Mouse (Mus musculus) midbrain, embryonic 10.5 days (tissue): Measurements from ENCODE around the gene Col24a1. TPM values are rescaled to one million over a fixed set of nuclear protein-coding genes. Genes with fewer than 3 reads are reported as not detected.
"Not testable (repeated sequence)": the region's sequence is repeated elsewhere in the genome, so short reads cannot be mapped to it uniquely, and the experiment has no call there.

ENCODE experiments used
- DNase-seq: peaks from one replicate; pipeline ENCODE4 v3.0.0-alpha.2; 2017; ENCODE audit warnings: low spot score
- H3K27ac ChIP-seq: fragments of 300-500 bp; sonication (generic); replicated peaks from 2 replicates; pipeline ENCODE4 v1.5.1; 2016; ENCODE audit warnings: mild to moderate bottlenecking
- H3K27me3 ChIP-seq: fragments of 300-500 bp; sonication (generic); 2 replicates; pipeline ENCODE4 v1.6.1; 2016; ENCODE audit warnings: low read depth, mild to moderate bottlenecking; ENCODE audit not compliant: poor library complexity, severe bottlenecking
- H3K36me3 ChIP-seq: fragments of 300-500 bp; sonication (generic); 2 replicates; pipeline ENCODE4 v1.6.1; 2016; ENCODE audit warnings: mild to moderate bottlenecking, moderate library complexity
- H3K4me1 ChIP-seq: fragments of 300-500 bp; sonication (generic); 2 replicates; pipeline ENCODE4 v1.6.1; 2016
- H3K4me3 ChIP-seq: fragments of 300-500 bp; sonication (generic); 2 replicates; pipeline ENCODE4 v1.5.1; 2016; ENCODE audit warnings: mild to moderate bottlenecking, moderate library complexity
- H3K9me3 ChIP-seq: fragments of 300-500 bp; sonication (generic); replicated peaks from 2 replicates; pipeline ENCODE4 v1.6.1; 2016; ENCODE audit warnings: mild to moderate bottlenecking
- WGBS: fragments of 180-500 bp; shearing (Covaris S2); methylation state at CpG from one replicate; pipeline ENCODE4 v1.1.7; 2016; 5-methylcytosine and 5-hydroxymethylcytosine counted together
- polyA plus RNA-seq: library from polyadenylated mRNA; unstranded; fragments of >200 nt; fragmentation: Nextera tagmentation; extraction: Ambion mirVana; gene quantifications from 2 replicates; pipeline ENCODE4 v1.2.1, GENCODE M21; 2016

The Col24a1 gene
- polyA plus RNA-seq, 1 experiment from 2014 or later, result 0.75 TPM

- 88% methylated on average over 7 of the region's 7 CpGs for WGBS
- Histone ChIP-seq H3K4me3 (no peak overlapping the region), H3K27ac (no peak overlapping the region), H3K9me3 (no peaks in the 10 kb centered on the region), H3K4me1 (peaks cover 6% of the 10 kb centered on the region), H3K27me3 (no peaks in the 10 kb centered on the region), H3K36me3 (no peaks in the 10 kb centered on the region)
- DNase-seq, result no peak
Measured at GRCm38 (mm10) chr3:145438352-145438751, 146.1 kb downstream of the Col24a1 start.

DNA sequence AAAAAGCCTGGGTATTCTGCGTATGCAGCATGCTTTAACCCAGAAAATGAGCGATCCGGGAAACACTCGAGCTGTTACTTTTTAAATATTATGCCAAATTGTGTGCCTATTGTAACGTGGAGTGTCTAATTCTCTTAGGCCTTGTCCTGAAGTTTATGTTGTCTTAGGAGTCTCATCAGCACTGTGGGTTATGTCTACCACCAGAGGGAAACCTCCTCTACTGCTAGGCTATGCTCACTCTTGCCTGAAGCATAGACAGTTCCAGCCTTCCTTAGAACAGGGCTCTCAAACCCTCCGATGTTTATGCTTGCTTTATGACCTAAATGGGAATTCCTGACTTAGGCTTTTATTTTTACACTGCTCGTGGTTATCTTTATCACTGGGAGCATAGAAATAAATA is 146.8 kb downstream of the Col24a1 start:
- no peaks in the 10 kb centered on the region for H3K27me3 ChIP-seq
- H3K36me3 ChIP-seq, result no peaks in the 10 kb centered on the region
- DNase-seq, result no peak
- H3K27ac ChIP-seq, result no peak overlapping the region
- H3K4me1 ChIP-seq, result peaks cover 10% of the 10 kb centered on the region
- H3K9me3 ChIP-seq, result no peaks in the 10 kb centered on the region
- H3K4me3 ChIP-seq, result no peak overlapping the region
- WGBS, result 90% methylated on average over 7 of the region's 7 CpGs

DNA sequence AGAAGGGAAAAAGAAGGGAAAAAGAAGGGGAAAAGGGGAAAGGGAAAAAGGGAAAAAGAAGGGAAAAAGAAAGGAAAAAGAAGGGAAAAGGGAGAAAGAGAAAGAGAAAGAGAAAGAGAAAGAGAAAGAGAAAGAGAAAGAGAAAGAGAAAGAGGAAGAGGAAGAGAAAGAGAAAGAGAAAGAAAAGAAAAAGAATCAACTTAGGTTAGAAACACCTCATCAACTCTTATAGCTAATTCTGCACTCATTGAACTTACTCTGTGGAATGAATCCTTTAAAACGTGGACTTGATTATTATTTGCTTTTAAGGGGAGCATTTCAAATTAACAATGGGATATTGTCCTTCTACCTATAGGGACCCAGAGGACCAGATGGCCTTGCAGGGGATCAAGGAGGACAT is 148.7 kb downstream of the Col24a1 start:
- 0 out of 2 replicates have a peak, but pooled peaks cover 3% of the 10 kb centered on the region for H3K9me3 ChIP-seq
- peaks cover 10% of the 10 kb centered on the region for H3K4me1 ChIP-seq
- no peak overlapping the region for H3K27ac ChIP-seq
- H3K27me3 ChIP-seq, result no peaks in the 10 kb centered on the region
- DNase-seq, result no peak
- no peaks in the 10 kb centered on the region for H3K36me3 ChIP-seq
- H3K4me3 ChIP-seq, result no peak overlapping the region
- WGBS, result 71% methylated on average over 1 of the region's 1 CpGs

GRCm38 (mm10) chr3:145442268-145442667 is 150.0 kb downstream of the Col24a1 start:
- no peaks in the 10 kb centered on the region for H3K36me3 ChIP-seq
- H3K27ac ChIP-seq, result no peak overlapping the region
- no peaks in the 10 kb centered on the region for H3K27me3 ChIP-seq
- DNase-seq, result peak; percentile 26
- WGBS, result 85% methylated on average over 1 of the region's 1 CpGs
- no peak overlapping the region for H3K4me3 ChIP-seq
- 0 out of 2 replicates have a peak, but pooled peaks cover 3% of the 10 kb centered on the region for H3K9me3 ChIP-seq
- peaks cover 10% of the 10 kb centered on the region for H3K4me1 ChIP-seq

- H3K4me3 ChIP-seq, DNase-seq, H3K36me3 ChIP-seq, H3K4me1 ChIP-seq, H3K9me3 ChIP-seq, H3K27me3 ChIP-seq, H3K27ac ChIP-seq: not testable (repeated sequence)
- WGBS, result 56% methylated on average over 6 of the region's 6 CpGs
Measured at GRCm38 (mm10) chr3:145443167-145443566, 150.9 kb downstream of the Col24a1 start.

DNA sequence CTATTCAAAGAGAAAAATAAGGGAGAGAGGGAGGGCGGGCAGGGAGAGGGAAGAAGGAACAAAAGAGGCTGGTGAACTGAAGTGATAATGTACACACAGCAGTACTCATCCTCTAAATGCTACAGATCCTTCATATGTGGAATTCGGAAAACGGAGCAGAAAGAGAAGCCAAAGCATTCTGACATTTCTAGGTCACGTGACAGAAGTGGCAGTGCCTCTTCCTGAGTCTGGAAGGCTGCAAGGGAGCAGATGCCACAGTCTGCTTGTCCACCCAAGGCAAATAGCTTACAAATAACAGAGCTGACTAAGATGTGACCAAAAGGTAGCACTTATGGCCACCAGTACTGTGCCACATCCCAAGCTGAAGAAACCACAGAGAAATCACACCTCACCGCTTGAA is 164.8 kb downstream of the Col24a1 start:
- H3K36me3 ChIP-seq, result no peaks in the 10 kb centered on the region
- 71% methylated on average over 5 of the region's 5 CpGs for WGBS

DNA sequence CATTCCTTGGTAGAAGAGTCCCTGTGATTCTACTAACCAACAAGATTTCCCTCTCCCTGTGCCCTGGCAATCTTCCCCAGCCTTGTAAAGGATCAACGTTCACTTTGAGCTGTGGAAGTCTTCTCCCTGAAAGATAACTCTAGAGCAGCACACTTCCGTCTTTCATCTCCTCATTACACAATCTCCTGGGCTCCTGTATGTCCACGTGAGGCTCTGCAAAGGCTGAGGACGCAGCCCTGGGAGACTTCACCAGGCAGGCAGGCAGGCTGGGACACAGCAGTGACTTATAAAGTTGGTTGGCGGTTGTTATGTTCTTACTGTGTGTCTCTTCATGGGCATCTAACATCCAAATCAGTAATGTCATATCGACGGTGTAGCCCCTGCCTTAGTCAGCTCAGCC is 170.1 kb downstream of the Col24a1 start:
- H3K27ac ChIP-seq, result no peak overlapping the region
- no peaks in the 10 kb centered on the region for H3K27me3 ChIP-seq
- DNase-seq, result no peak
- H3K4me1 ChIP-seq, result no peaks in the 10 kb centered on the region
- WGBS, result 83% methylated on average over 7 of the region's 7 CpGs
- no peaks in the 10 kb centered on the region for H3K9me3 ChIP-seq
- no peaks in the 10 kb centered on the region for H3K36me3 ChIP-seq
- H3K4me3 ChIP-seq, result no peak overlapping the region

More for the DNA sequence above, 164.8 kb downstream of the Col24a1 start:
- Histone ChIP-seq H3K9me3 (no peaks in the 10 kb centered on the region), H3K4me1 (peaks cover 6% of the 10 kb centered on the region; the same call in 1 of the 2 replicates), H3K4me3 (no peak overlapping the region), H3K27me3 (no peaks in the 10 kb centered on the region), H3K27ac (no peak overlapping the region)
- DNase-seq, result no peak

DNA sequence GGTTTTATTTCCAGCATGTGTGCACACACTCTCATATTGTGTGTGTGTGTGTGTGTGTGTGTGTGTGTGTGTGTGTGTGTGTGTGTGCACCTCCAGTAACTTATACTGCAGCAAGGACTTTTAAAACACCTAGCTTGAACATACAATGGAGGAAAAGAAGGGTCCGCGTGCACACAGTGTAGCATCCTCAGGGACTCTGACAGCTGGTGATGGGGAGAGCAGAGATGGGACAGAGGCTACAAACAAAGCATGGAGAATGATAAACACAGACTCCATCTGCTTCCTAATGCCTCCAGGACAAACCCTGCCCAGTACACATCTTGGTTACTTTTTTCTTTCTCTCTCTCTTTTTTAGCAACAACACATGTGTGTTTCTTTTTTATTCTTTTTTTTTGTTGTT is 171.5 kb downstream of the Col24a1 start:
- Histone ChIP-seq H3K27me3 (no peaks in the 10 kb centered on the region), H3K36me3 (no peaks in the 10 kb centered on the region), H3K27ac (no peak overlapping the region), H3K4me1 (no peaks in the 10 kb centered on the region), H3K4me3 (no peak overlapping the region), H3K9me3 (no peaks in the 10 kb centered on the region)
- no peak for DNase-seq
- 84% methylated on average over 2 of the region's 2 CpGs for WGBS

DNA sequence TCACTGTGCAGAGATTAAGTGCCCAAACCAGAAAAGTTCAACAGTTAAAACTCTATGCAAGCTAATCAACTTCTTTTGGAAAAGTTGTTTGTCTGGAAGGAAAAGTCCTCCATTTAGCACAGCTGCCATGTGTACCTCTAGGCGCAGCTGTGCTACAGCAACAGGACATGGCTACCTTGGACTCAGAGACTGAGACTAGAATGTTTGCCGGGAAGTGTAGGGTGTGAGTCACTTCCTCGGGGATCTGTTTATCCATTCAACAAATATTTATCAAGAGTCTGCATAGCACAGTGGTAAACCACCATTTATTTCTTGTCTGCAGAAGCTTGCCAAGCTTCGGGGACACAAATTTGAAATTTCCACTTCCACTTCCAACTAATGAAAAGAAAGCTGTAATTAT is 178.8 kb downstream of the Col24a1 start:
- no peak overlapping the region for H3K27ac ChIP-seq
- no peaks in the 10 kb centered on the region for H3K27me3 ChIP-seq
- 82% methylated on average over 4 of the region's 4 CpGs for WGBS
- no peak for DNase-seq
- H3K4me3 ChIP-seq, result no peak overlapping the region
- H3K9me3 ChIP-seq, result no peaks in the 10 kb centered on the region
- H3K4me1 ChIP-seq, result peaks cover 3% of the 10 kb centered on the region; the same call in 1 of the 2 replicates
- no peaks in the 10 kb centered on the region for H3K36me3 ChIP-seq

DNA sequence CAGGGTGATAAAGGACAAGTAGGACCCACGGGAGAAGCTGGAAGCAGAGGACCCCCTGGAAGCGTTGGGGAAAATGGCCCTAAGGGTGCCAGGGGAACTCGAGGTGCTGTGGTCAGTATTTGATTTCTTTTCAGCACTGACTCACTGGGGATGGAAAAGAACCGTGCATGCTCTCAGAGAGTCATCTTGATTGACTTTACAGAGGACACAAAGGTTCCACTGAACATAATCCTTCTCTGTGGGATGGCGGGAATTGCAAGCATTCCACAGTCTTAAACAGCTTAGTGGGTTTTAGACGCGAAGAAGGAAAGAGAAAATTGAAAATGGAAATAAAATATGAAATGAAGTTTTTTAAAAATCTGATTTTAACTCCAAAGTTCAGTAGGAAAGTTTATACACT is 181.9 kb downstream of the Col24a1 start:
- H3K27ac ChIP-seq, result no peak overlapping the region
- no peaks in the 10 kb centered on the region for H3K36me3 ChIP-seq
- WGBS, result 59% methylated on average over 7 of the region's 7 CpGs

GRCm38 (mm10) chr3:145476634-145477033 is 184.4 kb downstream of the Col24a1 start:
- no peaks in the 10 kb centered on the region for H3K36me3 ChIP-seq
- H3K9me3 ChIP-seq, result no peaks in the 10 kb centered on the region
- WGBS, result 86% methylated on average over 3 of the region's 3 CpGs
- no peak overlapping the region for H3K27ac ChIP-seq
- DNase-seq, result no peak
- no peak overlapping the region for H3K4me3 ChIP-seq
- no peaks in the 10 kb centered on the region for H3K27me3 ChIP-seq
- peaks cover 3% of the 10 kb centered on the region; the same call in 1 of the 2 replicates for H3K4me1 ChIP-seq

More for the DNA sequence above, 181.9 kb downstream of the Col24a1 start:
- Histone ChIP-seq H3K4me3 (no peak overlapping the region), H3K4me1 (peaks cover 3% of the 10 kb centered on the region; the same call in 1 of the 2 replicates), H3K27me3 (no peaks in the 10 kb centered on the region), H3K9me3 (no peaks in the 10 kb centered on the region)
- no peak for DNase-seq

DNA sequence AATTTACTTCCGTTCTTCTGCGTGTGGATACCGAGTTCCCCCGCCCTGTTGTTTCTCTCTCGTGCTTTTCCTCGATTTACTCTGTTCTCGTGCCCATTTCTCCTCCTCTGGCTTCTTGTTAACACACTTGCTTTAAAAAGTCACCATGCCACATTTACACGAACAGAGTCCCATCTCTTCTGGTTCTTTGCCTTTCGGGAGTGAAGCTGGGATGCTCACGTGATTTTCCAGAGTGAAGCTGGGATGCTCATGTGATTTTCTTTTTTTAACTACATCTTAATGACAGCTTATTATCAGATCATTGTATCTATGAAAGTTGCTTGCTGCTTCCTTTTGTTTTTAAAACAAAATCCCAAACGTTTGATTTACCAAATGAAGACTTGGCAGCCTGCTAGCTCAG is 184.8 kb downstream of the Col24a1 start:
- no peak overlapping the region for H3K4me3 ChIP-seq
- DNase-seq, result no peak
- H3K27me3 ChIP-seq, result no peaks in the 10 kb centered on the region
- 82% methylated on average over 11 of the region's 11 CpGs for WGBS
- no peak overlapping the region for H3K27ac ChIP-seq
- H3K36me3 ChIP-seq, result no peaks in the 10 kb centered on the region
- peaks cover 3% of the 10 kb centered on the region; the same call in 1 of the 2 replicates for H3K4me1 ChIP-seq
- no peaks in the 10 kb centered on the region for H3K9me3 ChIP-seq

GRCm38 (mm10) chr3:145478446-145478845 is 186.2 kb downstream of the Col24a1 start:
- Histone ChIP-seq H3K4me3 (no peak overlapping the region), H3K4me1 (peaks cover 3% of the 10 kb centered on the region; the same call in 1 of the 2 replicates), H3K27me3 (no peaks in the 10 kb centered on the region), H3K9me3 (no peaks in the 10 kb centered on the region), H3K27ac (no peak overlapping the region), H3K36me3 (no peaks in the 10 kb centered on the region)
- 69% methylated on average over 5 of the region's 5 CpGs for WGBS
- no peak for DNase-seq

DNA sequence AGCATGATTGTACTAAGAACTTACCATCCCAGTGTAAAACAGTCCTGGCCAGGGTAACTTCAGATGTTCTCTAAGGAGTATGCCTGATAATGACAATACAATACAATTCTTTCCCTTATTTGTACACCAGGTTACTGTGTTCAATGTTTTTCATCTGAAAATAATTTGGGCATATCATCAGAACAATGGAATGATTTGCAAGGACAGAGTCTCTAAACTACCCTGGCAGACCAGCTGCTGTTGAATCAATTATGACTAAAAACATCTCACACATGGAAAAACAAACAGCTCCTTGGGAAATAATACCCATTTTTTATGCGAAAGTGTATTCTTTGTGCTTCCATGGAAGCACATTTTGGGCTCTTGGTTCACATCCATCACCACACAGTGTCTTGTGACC is 198.0 kb downstream of the Col24a1 start:
- DNase-seq, result no peak
- Histone ChIP-seq H3K27ac (no peak overlapping the region), H3K36me3 (no peaks in the 10 kb centered on the region), H3K4me1 (no peaks in the 10 kb centered on the region), H3K27me3 (no peaks in the 10 kb centered on the region), H3K4me3 (no peak overlapping the region), H3K9me3 (no peaks in the 10 kb centered on the region)
- WGBS, result 79% methylated on average over 1 of the region's 1 CpGs
